Mouse (Mus musculus): Measurements from ENCODE around the gene Thyn1.

Gene Thyn1

GRCm38 (mm10) chr9:26999461-27000395 is at the start of gene Thyn1, which contains the start of gene Acad8:
Thyn1 (plus strand) TSS chr9:26999710.
Acad8 (minus strand) TSS chr9:26999566.
- peak; percentile 92 to 97 for DNase-seq

DNA sequence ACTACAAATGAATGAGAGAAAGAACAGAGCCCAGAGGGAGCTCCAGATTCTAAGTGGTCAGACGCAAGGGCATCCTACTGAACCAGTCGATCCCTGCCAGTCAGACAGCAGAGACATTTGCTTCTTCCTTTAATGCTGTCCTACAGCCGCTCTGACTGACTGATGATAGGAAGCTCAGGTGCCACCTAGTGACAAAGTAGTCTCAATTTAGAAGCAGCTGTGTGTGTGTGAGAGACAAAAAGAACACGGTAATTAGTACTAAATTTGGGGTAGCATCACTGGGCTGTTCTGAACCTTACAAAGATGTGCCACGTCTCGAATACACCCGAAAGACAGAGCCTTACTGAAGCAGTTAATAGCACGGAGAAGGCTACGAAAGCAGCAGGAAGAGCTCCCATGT is 21.8 kb upstream of the Thyn1 start:
- no peak for DNase-seq

- DNase-seq, result no peak
These were observed 20.7 kb upstream of the Thyn1 start for GRCm38 (mm10) chr9:26978776-26979175.

DNA sequence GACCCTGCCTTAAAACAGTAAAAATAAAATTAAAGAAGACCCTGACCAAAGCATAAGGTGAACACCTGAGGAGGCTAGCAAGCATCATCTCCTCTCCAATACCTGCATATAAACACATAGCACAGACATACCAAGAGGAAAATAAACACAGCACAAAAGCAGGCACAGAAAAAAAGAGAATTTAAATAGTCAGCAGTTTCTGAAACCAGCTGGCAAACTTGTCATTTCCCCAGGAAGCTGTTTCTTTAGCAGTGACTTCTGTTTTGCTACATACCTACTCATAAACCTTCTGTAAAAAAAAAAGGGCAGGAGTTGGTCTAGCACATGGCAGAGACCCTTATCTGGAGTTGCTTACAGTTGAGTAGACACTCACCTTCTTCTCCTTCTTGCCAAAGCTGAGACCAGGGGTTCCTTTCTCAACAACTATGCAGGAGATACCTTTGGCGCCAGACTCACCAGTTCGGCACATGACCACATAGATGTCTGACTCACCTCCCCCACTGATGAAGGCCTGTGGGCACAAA is 14.4 kb upstream of the Thyn1 start:
- no peak for DNase-seq

DNA sequence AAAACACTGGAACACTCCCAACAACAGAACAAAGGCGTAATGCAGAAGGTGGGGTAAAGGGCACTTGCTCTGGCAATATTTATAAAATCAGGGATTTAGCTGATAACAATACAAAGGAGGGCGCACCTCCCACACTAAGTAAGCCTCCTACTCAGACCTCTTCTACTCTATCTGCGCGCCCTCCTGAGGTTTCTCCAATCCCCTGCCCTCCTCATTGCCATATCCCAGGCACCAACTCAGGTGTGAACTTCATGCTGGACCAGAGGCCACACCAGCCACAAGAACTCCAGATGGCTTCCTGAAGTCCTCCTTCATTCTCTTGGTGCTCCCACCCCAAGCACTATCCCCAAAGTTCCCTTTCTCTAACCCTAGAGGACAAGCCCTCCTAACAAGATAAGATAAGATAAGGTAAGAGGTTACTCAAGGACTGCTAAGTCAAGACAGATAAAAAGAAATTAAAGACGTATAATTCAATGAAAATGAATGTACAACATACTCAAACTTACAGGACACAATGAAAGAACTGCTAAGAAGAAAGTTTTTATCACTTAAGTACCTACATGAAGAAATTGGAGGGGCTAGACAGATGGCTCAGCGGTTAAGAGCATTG is 13.7 kb upstream of the Thyn1 start:
- DNase-seq, result no peak

DNA sequence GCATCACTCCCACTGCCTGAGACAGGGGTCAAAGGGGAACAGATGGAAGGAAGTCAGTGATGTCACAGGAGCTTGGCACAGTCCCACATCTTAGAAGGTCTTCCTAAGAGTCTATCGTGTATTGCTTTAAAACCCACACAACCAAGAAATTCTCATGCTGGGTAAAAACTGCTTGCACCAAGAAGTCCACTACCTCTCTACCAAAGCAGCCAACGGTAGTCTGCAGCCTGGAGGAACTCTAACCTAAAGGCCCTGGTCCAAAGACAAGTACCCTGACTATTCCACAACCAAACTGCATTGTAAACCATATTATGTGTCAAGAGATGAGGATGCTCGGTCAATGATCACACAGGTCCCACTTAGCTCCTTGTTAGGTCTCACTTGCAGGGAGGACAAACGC is 9.3 kb upstream of the Thyn1 start:
- DNase-seq, result no peak

GRCm38 (mm10) chr9:26993118-26993517 is 6.4 kb upstream of the Thyn1 start:
- DNase-seq, result peak in 1 of 2 experiments; percentile 33

GRCm38 (mm10) chr9:26993900-26994299 is 5.6 kb upstream of the Thyn1 start:
- no peak for DNase-seq

GRCm38 (mm10) chr9:26997062-26997461 is 2.4 kb upstream of the Thyn1 start:
- DNase-seq, result no peak

DNA sequence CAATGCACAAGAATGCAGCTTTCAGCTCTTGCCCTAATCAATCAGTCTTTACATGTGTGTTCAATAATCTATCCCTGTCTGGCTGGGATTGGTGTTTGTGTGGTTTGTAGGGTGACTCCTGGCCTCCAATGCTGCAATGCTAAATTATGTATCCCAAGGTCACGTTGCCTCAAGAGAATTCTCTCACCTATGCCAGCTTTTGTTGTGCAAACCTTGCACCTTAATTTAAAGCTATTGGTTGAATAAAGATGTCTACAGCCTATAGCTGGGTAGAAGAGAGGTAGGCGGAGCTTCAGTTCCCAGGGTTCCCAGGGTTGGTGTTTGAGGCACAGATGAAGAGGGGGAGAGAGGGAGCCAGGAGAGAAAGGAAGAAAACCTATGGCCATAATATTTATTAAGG is 2.0 kb upstream of the Thyn1 start:
- DNase-seq, result no peak

DNA sequence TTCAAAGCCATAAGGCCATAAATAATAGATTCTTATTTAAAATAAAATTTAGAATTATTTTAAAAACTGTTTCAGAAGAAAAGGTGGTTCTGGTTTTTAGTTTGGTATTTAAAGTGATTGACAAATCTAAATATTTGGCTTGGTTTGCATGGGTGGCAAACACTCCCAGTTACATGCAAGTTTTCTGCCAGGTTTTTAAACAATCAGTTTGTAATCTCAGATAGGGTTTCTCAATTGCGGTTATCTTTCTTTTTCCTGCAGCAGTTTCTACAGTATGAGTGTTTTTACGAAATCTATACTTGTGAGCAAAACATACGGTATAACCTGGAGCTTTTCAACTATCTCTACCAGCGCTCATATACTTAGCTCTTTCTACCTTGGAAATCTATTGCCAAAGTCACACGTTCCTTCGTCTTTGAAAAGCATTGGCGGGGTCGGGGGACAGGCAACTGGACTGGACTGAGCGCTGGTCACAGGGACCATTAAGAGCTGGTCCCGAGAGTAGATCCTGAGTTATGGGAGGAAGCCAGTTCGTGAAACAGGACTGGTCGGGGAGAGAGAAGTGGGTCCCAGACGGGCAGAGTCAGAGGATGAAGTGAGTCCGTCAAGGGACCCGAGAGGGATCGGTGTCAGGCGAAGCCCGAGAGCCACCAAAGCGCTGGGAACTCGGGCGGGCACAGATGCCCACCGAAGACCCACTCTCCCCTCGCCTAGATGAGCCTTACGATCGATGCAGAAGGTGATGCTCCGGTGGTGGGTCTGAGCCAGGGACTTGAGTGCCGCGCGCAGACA is 645 bp upstream of the Thyn1 start:
- no peak for DNase-seq

DNA sequence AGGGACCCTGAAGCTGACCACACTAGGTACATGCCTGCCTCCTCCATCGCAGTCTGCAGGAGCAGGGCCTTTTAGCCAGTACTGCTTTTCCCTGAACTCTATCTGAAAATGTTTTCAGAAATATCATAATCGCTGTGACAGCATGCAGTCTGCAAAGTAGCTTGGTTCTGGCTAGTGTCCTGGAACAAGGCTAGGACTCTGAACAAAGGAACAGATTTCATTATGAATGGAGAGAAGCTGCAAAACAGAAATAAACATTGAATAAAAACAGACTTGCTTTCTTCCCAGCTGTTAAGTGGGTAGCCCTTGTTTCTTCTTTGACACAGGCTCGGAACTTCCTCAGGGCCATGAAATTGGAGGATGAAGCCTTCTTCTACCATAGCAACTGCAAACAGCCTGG is 5.7 kb downstream of the Thyn1 start:
- DNase-seq, result no peak

- DNase-seq, result no peak
These were observed 6.4 kb downstream of the Thyn1 start for GRCm38 (mm10) chr9:27005933-27006332.

GRCm38 (mm10) chr9:27006866-27007265 is 7.4 kb downstream of the Thyn1 start:
- DNase-seq, result no peak

GRCm38 (mm10) chr9:27009231-27009630 is 9.7 kb downstream of the Thyn1 start:
- DNase-seq, result no peak

GRCm38 (mm10) chr9:27011572-27011971 is 12.1 kb downstream of the Thyn1 start:
- no peak for DNase-seq

- no peak for DNase-seq
These were observed 19.5 kb downstream of the Thyn1 start for GRCm38 (mm10) chr9:27018961-27019360.

GRCm38 (mm10) chr9:27023681-27024080 is 24.2 kb downstream of the Thyn1 start:
- no peak for DNase-seq

GRCm38 (mm10) chr9:27026708-27027107 is 27.2 kb downstream of the Thyn1 start:
- no peak for DNase-seq

DNA sequence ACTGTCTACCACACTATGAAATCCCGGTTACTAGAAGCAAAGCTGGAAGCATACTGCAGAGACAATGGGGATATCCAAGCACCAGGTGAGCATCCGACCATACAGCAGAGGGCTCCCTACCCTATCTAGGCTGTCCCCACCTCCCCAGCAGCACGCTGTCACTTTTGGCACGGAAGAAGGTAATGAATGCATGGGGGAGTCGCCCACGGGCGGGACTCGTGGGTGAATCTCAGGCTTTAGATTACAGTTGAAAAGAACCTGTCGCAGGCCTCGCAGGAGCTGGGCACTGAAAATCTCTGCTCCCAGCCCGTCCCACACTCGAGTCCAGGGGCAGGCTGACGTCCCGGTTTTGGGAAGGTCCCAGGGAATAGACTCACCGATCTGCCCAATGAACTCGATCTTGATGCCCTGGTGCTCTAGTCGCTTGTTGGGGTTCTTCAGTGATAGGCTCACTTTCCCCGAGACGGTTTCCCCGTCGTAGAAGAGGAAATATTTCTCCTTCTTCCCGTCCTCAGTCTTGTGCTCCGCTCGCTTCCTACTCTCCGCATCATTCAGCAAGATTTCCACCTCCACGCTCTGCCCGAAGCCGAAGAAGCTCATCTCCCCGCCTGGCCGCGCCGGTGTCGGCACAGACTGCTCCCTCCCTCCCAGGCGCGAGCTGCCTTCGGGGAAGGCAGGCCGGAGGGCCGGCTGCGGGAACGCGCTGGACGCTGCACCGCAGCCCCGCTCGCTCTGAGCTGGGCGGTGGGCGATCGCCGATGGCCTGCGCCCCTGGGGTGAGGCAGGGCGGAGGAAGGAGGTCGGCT is 29.7 kb downstream of the Thyn1 start:
- peak; percentile 66 to 74 for DNase-seq

DNA sequence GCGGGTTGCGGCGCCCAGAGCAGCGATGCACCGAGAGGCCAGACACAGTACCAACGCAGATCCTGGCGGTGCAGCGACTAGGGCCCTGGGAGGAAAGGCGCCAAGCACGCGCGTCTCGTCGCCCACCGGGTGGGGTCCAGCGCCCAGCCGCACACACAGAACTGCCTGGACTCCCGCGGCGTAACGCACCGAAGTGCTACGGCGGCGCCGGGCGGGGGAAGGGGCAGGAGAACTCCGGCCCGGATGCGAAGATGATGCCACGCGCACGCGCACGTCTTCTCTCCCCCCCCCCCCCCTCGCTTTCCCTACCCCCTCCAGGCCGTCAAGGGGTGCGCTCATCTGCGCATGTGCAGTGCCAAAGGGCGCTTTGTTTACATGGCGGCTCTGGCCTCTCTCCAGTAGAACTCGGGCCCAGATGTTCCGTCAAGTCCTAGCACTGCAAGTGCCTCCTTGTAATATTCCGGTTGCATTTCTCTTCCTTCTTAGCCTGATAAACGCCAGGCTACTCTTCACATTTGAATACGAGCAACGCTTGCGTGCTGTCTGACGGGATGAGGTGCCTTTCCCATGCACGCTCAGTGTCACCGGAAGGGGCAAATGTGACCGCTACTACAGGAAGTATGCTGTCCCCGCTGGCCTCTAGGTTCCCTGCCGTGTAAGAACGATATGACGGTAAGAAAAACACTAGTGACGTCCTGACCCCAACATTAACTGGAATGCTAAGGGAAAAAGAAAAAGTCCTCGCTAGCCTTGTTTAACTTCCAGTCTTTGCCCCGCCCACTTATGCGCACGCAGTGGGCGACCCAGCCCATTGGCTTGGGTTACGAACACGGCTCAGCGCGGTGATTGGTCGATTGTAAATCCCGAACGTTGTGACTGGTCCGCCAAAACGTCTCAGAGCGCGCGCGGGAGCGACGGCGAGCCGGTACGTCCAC is 30.6 kb downstream of the Thyn1 start, which contains the start of the genes Vps26b and Ncapd3:
Vps26b (minus strand) TSS at position 238 of the 935 bp plus-strand sequence.
Ncapd3 (plus strand) TSS at position 348 of the 935 bp plus-strand sequence.
- peak; percentile 95 to 97 for DNase-seq
